Mouse (Mus musculus): ENCODE results near the gene Oas1c.

- TF ChIP-seq CTCF (IDR thresholded peaks at IDR 0.05; ENCODE audit: low read depth) = no peak
- TF ChIP-seq EP300 (IDR thresholded peaks at IDR 0.05; ENCODE audit: low read depth) = no peak
Observed at GRCm38 (mm10) chr5:120831031-120831430, 18.7 kb upstream of the Oas1c start.
